Mouse (Mus musculus) effector memory CD4-positive, alpha-beta T cell, adult 5 months (primary cell): ENCODE results near the gene H3f3a. TPM values are rescaled to one million over a fixed set of nuclear protein-coding genes. Genes with fewer than 3 reads are reported as not detected.

Source experiments
- polyA plus RNA-seq: library from polyadenylated mRNA; unstranded; fragments of 100-300 nt; shearing (Covaris generic); gene quantifications from one replicate; pipeline ENCODE4 v1.2.1, GENCODE M21; 2017

Gene H3f3a
- polyA plus RNA-seq, result 1,073 TPM

GRCm38 (mm10) chr1:180813885-180814740 is at the start of gene H3f3a:
Gene H3f3a (minus strand): TSS chr1:180813943.

GRCm38 (mm10) chr1:180850316-180851270 is 36.9 kb upstream of the H3f3a start, which contains the start of gene Sde2:
Gene Sde2 (plus strand): TSS chr1:180851127.

Other genes starting within 250 kb of the H3f3a start
- gene Parp1, start 245.0 kb downstream of the H3f3a start, polyA plus RNA-seq, result 44.7 TPM
- gene Lin9, start 172.8 kb downstream of the H3f3a start, polyA plus RNA-seq, result 18.4 TPM
- gene Mixl1, start 116.9 kb downstream of the H3f3a start, polyA plus RNA-seq, result not detected
- 53.9 TPM for gene Acbd3, start 87.9 kb downstream of the H3f3a start, polyA plus RNA-seq
- 82.3 TPM for gene Sde2, start 37.2 kb upstream of the H3f3a start, polyA plus RNA-seq
- gene Lefty2, start 79.2 kb upstream of the H3f3a start, polyA plus RNA-seq, result not detected
- gene Pycr2, start 90.3 kb upstream of the H3f3a start, polyA plus RNA-seq, result 51.5 TPM
- 0.31 TPM for gene Lefty1, start 121.1 kb upstream of the H3f3a start, polyA plus RNA-seq
- 35.5 TPM for gene Tmem63a, start 128.4 kb upstream of the H3f3a start, polyA plus RNA-seq
- 56.8 TPM for gene Ephx1, start 207.0 kb upstream of the H3f3a start, polyA plus RNA-seq
- not detected for gene 9130409I23Rik, start 237.3 kb upstream of the H3f3a start, polyA plus RNA-seq